In genomic region chr19:41597170-41597894, GRCm38 (mm10) we compare ENCODE assay signal across 9 mouse cellular contexts. TPM values are rescaled to one million over a fixed set of nuclear protein-coding genes. Genes with fewer than 3 reads are reported as not detected.
A peak's percentile ranks its signal among the peaks of the same experiment; 100 is the strongest.
DNase-seq lines count a peak whose midpoint lies in the region; ATAC-seq and TF ChIP-seq lines count a peak whose summit lies in the region.
"Had no signal": no experiment of that assay in that cellular context is flagged by ENCODE, and none has a peak within 500 bp of the region (broad histone marks: within the 10 kb centered on the region; RNA-seq: fewer than 3 reads in every experiment).

No protein-coding gene starts in this region.

- no peaks in the 10 kb centered on the region for H3K36me3 ChIP-seq in thymus, adult 2 months (ENCODE audit: control insufficient read depth, insufficient read depth, low read length)
- H3K36me3 ChIP-seq in liver, postnatal 0 days (replicated peaks; ENCODE audit: insufficient read depth, low read length), result no peaks in the 10 kb centered on the region
- no peaks in the 10 kb centered on the region for H3K36me3 ChIP-seq in stomach, embryonic 16.5 days (ENCODE audit: control insufficient read depth, insufficient read depth, low read length)
- peaks cover 8% of the 10 kb centered on the region for H3K36me3 ChIP-seq in forebrain, embryonic 13.5 days (ENCODE audit: poor library complexity, severe bottlenecking)
- H3K36me3 ChIP-seq in hindbrain, embryonic 13.5 days, result peaks cover 16% of the 10 kb centered on the region

- H3K9ac ChIP-seq in liver, postnatal 0 days (replicated peaks), result no peak overlapping the region
- no peak overlapping the region for H3K9ac ChIP-seq in stomach, embryonic 16.5 days (ENCODE audit: low read length)
- no peak overlapping the region for H3K9ac ChIP-seq in forebrain, embryonic 13.5 days
- H3K9ac ChIP-seq in hindbrain, embryonic 13.5 days, result no peak overlapping the region
- H3K9ac ChIP-seq: hindbrain, embryonic 14.5 days had no signal

- H3K27me3 ChIP-seq in thymus, adult 2 months (ENCODE audit: control insufficient read depth, insufficient read depth, low read length), result no peaks in the 10 kb centered on the region
- no peaks in the 10 kb centered on the region for H3K27me3 ChIP-seq in liver, postnatal 0 days (ENCODE audit: insufficient read depth, low read length)
- no peaks in the 10 kb centered on the region for H3K27me3 ChIP-seq in stomach, embryonic 16.5 days (ENCODE audit: control insufficient read depth, insufficient read depth, low read length)
- no peaks in the 10 kb centered on the region for H3K27me3 ChIP-seq in forebrain, embryonic 13.5 days
- H3K27me3 ChIP-seq in hindbrain, embryonic 13.5 days, result no peaks in the 10 kb centered on the region

- peak; percentile 97 for ATAC-seq in liver, postnatal 0 days
- peak; percentile 56; the same call in 1 of the 2 replicates for ATAC-seq in stomach, embryonic 16.5 days (ENCODE audit: insufficient read depth, low FRiP score)
- no peak for ATAC-seq in forebrain, embryonic 13.5 days
- ATAC-seq in hindbrain, embryonic 13.5 days (ENCODE audit: low FRiP score), result no peak

- H3K9me3 ChIP-seq in liver, postnatal 0 days (ENCODE audit: low read length), result no peaks in the 10 kb centered on the region
- H3K9me3 ChIP-seq in stomach, embryonic 16.5 days (replicated peaks; ENCODE audit: control insufficient read depth, low read length), result no peaks in the 10 kb centered on the region
- no peaks in the 10 kb centered on the region for H3K9me3 ChIP-seq in forebrain, embryonic 13.5 days (replicated peaks)
- H3K9me3 ChIP-seq in hindbrain, embryonic 13.5 days, result no peaks in the 10 kb centered on the region

- no peak overlapping the region for H3K4me2 ChIP-seq in liver, postnatal 0 days (ENCODE audit: low read depth, low read length)
- H3K4me2 ChIP-seq in stomach, embryonic 16.5 days (ENCODE audit: low read depth, low read length), result no peak overlapping the region
- H3K4me2 ChIP-seq in forebrain, embryonic 13.5 days, result no peak overlapping the region
- no peak overlapping the region for H3K4me2 ChIP-seq in hindbrain, embryonic 13.5 days
- H3K4me2 ChIP-seq: hindbrain, embryonic 14.5 days had no signal

- no peak overlapping the region for H3K27ac ChIP-seq in thymus, adult 2 months (ENCODE audit: control insufficient read depth, insufficient read depth, low read length)
- H3K27ac ChIP-seq in bone marrow, adult 2 months (ENCODE audit: control insufficient read depth, insufficient read depth, low read depth, low read length, poor library complexity), result peak overlapping the region; percentile 15; the same call in 1 of the 2 replicates
- peak overlapping the region; percentile 41 for H3K27ac ChIP-seq in liver, postnatal 0 days (ENCODE audit: low read depth)
- H3K27ac ChIP-seq in stomach, embryonic 16.5 days (ENCODE audit: low read length), result no peak overlapping the region
- no peak overlapping the region for H3K27ac ChIP-seq in forebrain, embryonic 13.5 days
- H3K27ac ChIP-seq in hindbrain, embryonic 13.5 days, result no peak overlapping the region
- H3K27ac ChIP-seq: hindbrain, embryonic 14.5 days had no signal

- no peak; the same call in 1 of the 2 replicates for TF ChIP-seq EP300 in liver, postnatal 0 days (IDR thresholded peaks at IDR 0.05; ENCODE audit: low read depth)

- no peak for TF ChIP-seq CTCF in thymus, adult 2 months (IDR thresholded peaks at IDR 0.05; ENCODE audit: borderline replicate concordance, control insufficient read depth, extremely low read depth, insufficient read depth, low read length, poor library complexity)
- TF ChIP-seq CTCF in bone marrow, adult 2 months (IDR thresholded peaks at IDR 0.05; ENCODE audit: control insufficient read depth, insufficient read depth, low read length), result no peak
- no peak for TF ChIP-seq CTCF in liver, postnatal 0 days (IDR thresholded peaks at IDR 0.05; ENCODE audit: low read depth)

- WGBS in thymus, adult 2 months, result 13% methylated on average over 6 of the region's 6 CpGs
- 9% methylated on average over 6 of the region's 6 CpGs for WGBS in bone marrow, adult 2 months
- 51% methylated on average over 6 of the region's 6 CpGs for WGBS in liver, postnatal 0 days (ENCODE audit: insufficient replicate concordance)
- WGBS in stomach, embryonic 16.5 days, result 71% methylated on average over 6 of the region's 6 CpGs
- WGBS in forebrain, embryonic 13.5 days, result 91% methylated on average over 6 of the region's 6 CpGs
- 81% methylated on average over 6 of the region's 6 CpGs for whole genome bisulfite sequencing in hindbrain, embryonic 13.5 days

- TF ChIP-seq POLR2A in thymus, adult 2 months (IDR thresholded peaks at IDR 0.05; ENCODE audit: control insufficient read depth, extremely low read depth, insufficient read depth, low read length, poor library complexity), result no peak
- TF ChIP-seq POLR2A in bone marrow, adult 2 months (IDR thresholded peaks at IDR 0.05; ENCODE audit: borderline replicate concordance, control insufficient read depth, low read depth, low read length), result no peak

- H3K4me3 ChIP-seq in thymus, adult 2 months (ENCODE audit: control insufficient read depth, insufficient read depth, low read length), result no peak overlapping the region
- no peak overlapping the region for H3K4me3 ChIP-seq in bone marrow, adult 2 months (replicated peaks; ENCODE audit: control insufficient read depth, low read depth, low read length)
- no peak overlapping the region for H3K4me3 ChIP-seq in liver, postnatal 0 days (ENCODE audit: low read depth, low read length)
- H3K4me3 ChIP-seq in stomach, embryonic 16.5 days (replicated peaks; ENCODE audit: low read length), result no peak overlapping the region
- no peak overlapping the region for H3K4me3 ChIP-seq in forebrain, embryonic 13.5 days
- no peak overlapping the region for H3K4me3 ChIP-seq in hindbrain, embryonic 13.5 days

- DNase-seq in thymus, adult 2 months, result peak; percentile 15
- no peak for DNase-seq in thymus, postnatal 14 days
- DNase-seq in liver, postnatal 0 days, result peak; percentile 87
- no peak for DNase-seq in spleen, adult 12 weeks (ENCODE audit: low spot score)

- peaks cover 15% of the 10 kb centered on the region for H3K4me1 ChIP-seq in thymus, adult 2 months (replicated peaks; ENCODE audit: control insufficient read depth, insufficient read depth, low read length)
- peaks cover 2% of the 10 kb centered on the region; the same call in 1 of the 2 replicates for H3K4me1 ChIP-seq in bone marrow, adult 2 months (ENCODE audit: control insufficient read depth, insufficient read depth, low read length)
- peaks cover 18% of the 10 kb centered on the region for H3K4me1 ChIP-seq in liver, postnatal 0 days (ENCODE audit: insufficient read depth)
- H3K4me1 ChIP-seq in stomach, embryonic 16.5 days (ENCODE audit: control insufficient read depth, insufficient read depth, low read length), result no peaks in the 10 kb centered on the region; the same call in 1 of the 2 replicates
- H3K4me1 ChIP-seq in forebrain, embryonic 13.5 days, result no peaks in the 10 kb centered on the region
- H3K4me1 ChIP-seq in hindbrain, embryonic 13.5 days (replicated peaks), result peaks cover 15% of the 10 kb centered on the region

RNA-seq across cellular contexts. Expression of gene Gm340, which starts 15.2 kb away (rescaled TPM):
- 2.8 and 3.0 TPM in 2 replicates for polyA plus RNA-seq in thymus, adult 2 months (2012; rRNA removed)
- polyA plus RNA-seq in bone marrow, adult 2 months (2011; ENCODE audit: insufficient read depth, insufficient read length, low replicate concordance, missing spikeins), result 4.7 and 10.7 TPM in 2 replicates
- 0.64 and 0.86 TPM in 2 replicates for polyA plus RNA-seq in liver, postnatal 0 days (2015; fragmentation: Nextera tagmentation; extraction: Ambion mirVana)
- 1.8 and 1.9 TPM in 2 replicates for polyA plus RNA-seq in stomach, embryonic 16.5 days (2015; fragmentation: Nextera tagmentation; extraction: Ambion mirVana)
- 2.8 and 3.4 TPM in 2 replicates for polyA plus RNA-seq in forebrain, embryonic 13.5 days (2015; fragmentation: Nextera tagmentation; extraction: Ambion mirVana)
- polyA plus RNA-seq in hindbrain, embryonic 13.5 days (2015; fragmentation: Nextera tagmentation; extraction: Ambion mirVana), result 2.7 and 3.3 TPM in 2 replicates

Comparison
In these comparisons a context has a peak if more than half of its experiments do, and no peak if none do; other contexts are left out.
1. DNase-seq: peak in thymus, adult 2 months (single experiment) and liver, postnatal 0 days (single experiment); none in thymus, postnatal 14 days (single experiment) and spleen, adult 12 weeks (single experiment).
2. H3K27ac ChIP-seq: peak in bone marrow, adult 2 months (single experiment) and liver, postnatal 0 days (single experiment); none in thymus, adult 2 months (single experiment), stomach, embryonic 16.5 days (single experiment), forebrain, embryonic 13.5 days (single experiment) and hindbrain, embryonic 13.5 days (single experiment).
3. ATAC-seq: peak in liver, postnatal 0 days (single experiment) and stomach, embryonic 16.5 days (single experiment); none in forebrain, embryonic 13.5 days (single experiment) and hindbrain, embryonic 13.5 days (single experiment).